Mouse (Mus musculus): ENCODE measurements around the gene Cox5a. TPM values are rescaled to one million over a fixed set of nuclear protein-coding genes. Genes with fewer than 3 reads are reported as not detected.

Gene Cox5a
- 247 TPM for polyA plus RNA-seq (2014; fragmentation: Illumina TruSeq; extraction: RNeasy Lipid Tissue Mini Kit (QIAGEN cat#74804))

GRCm38 (mm10) chr9:57521056-57521911 lies at the start of gene Cox5a:
Gene Cox5a (plus strand): TSS chr9:57521274.

GRCm38 (mm10) chr9:57503622-57504380 lies 17.3 kb upstream of the Cox5a start, which contains the start of gene Rpp25:
Gene Rpp25 (plus strand): TSS chr9:57504026.

GRCm38 (mm10) chr9:57537044-57537727 lies 16.1 kb downstream of the Cox5a start, which contains the start of gene Fam219b:
Gene Fam219b (plus strand): TSS chr9:57537528.

GRCm38 (mm10) chr9:57552139-57552887 lies 31.2 kb downstream of the Cox5a start, which contains the start of gene Mpi:
Gene Mpi (minus strand): TSS chr9:57552763.

GRCm38 (mm10) chr9:57560861-57561710 lies 40.0 kb downstream of the Cox5a start, which contains the start of gene Scamp2:
Gene Scamp2 (plus strand): TSS chr9:57560943.

Other genes starting within 250 kb of the Cox5a start
- gene Ppcdc, start 81.2 kb upstream of the Cox5a start, polyA plus RNA-seq (2014; fragmentation: Illumina TruSeq; extraction: RNeasy Lipid Tissue Mini Kit (QIAGEN cat#74804)): 2.3 TPM
- 3.6 TPM for gene Scamp5, start 53.2 kb upstream of the Cox5a start, polyA plus RNA-seq (2014; fragmentation: Illumina TruSeq; extraction: RNeasy Lipid Tissue Mini Kit (QIAGEN cat#74804))
- gene Rpp25, start 17.2 kb upstream of the Cox5a start, polyA plus RNA-seq (2014; fragmentation: Illumina TruSeq; extraction: RNeasy Lipid Tissue Mini Kit (QIAGEN cat#74804)): 1.9 TPM
- 7.9 TPM for gene Fam219b, start 16.3 kb downstream of the Cox5a start, polyA plus RNA-seq (2014; fragmentation: Illumina TruSeq; extraction: RNeasy Lipid Tissue Mini Kit (QIAGEN cat#74804))
- gene Mpi, start 31.5 kb downstream of the Cox5a start, polyA plus RNA-seq (2014; fragmentation: Illumina TruSeq; extraction: RNeasy Lipid Tissue Mini Kit (QIAGEN cat#74804)): 8.7 TPM
- gene Scamp2, start 39.7 kb downstream of the Cox5a start, polyA plus RNA-seq (2014; fragmentation: Illumina TruSeq; extraction: RNeasy Lipid Tissue Mini Kit (QIAGEN cat#74804)): 16.2 TPM
- gene Ulk3, start 68.2 kb downstream of the Cox5a start, polyA plus RNA-seq (2014; fragmentation: Illumina TruSeq; extraction: RNeasy Lipid Tissue Mini Kit (QIAGEN cat#74804)): 4.5 TPM
- gene Cplx3, start 85.0 kb downstream of the Cox5a start, polyA plus RNA-seq (2014; fragmentation: Illumina TruSeq; extraction: RNeasy Lipid Tissue Mini Kit (QIAGEN cat#74804)): not detected
- not detected for gene Lman1l, start 99.5 kb downstream of the Cox5a start, polyA plus RNA-seq (2014; fragmentation: Illumina TruSeq; extraction: RNeasy Lipid Tissue Mini Kit (QIAGEN cat#74804))
- gene Csk, start 132.4 kb downstream of the Cox5a start, polyA plus RNA-seq (2014; fragmentation: Illumina TruSeq; extraction: RNeasy Lipid Tissue Mini Kit (QIAGEN cat#74804)): 3.6 TPM
- not detected for gene Cyp1a2, start 162.4 kb downstream of the Cox5a start, polyA plus RNA-seq (2014; fragmentation: Illumina TruSeq; extraction: RNeasy Lipid Tissue Mini Kit (QIAGEN cat#74804))
- not detected for gene Cyp1a1, start 166.7 kb downstream of the Cox5a start, polyA plus RNA-seq (2014; fragmentation: Illumina TruSeq; extraction: RNeasy Lipid Tissue Mini Kit (QIAGEN cat#74804))
- 5.1 TPM for gene Edc3, start 187.3 kb downstream of the Cox5a start, polyA plus RNA-seq (2014; fragmentation: Illumina TruSeq; extraction: RNeasy Lipid Tissue Mini Kit (QIAGEN cat#74804))
- 46.3 TPM for gene Clk3, start 244.6 kb downstream of the Cox5a start, polyA plus RNA-seq (2014; fragmentation: Illumina TruSeq; extraction: RNeasy Lipid Tissue Mini Kit (QIAGEN cat#74804))